Mouse (Mus musculus): ENCODE results near the gene Rpl37.

DNA sequence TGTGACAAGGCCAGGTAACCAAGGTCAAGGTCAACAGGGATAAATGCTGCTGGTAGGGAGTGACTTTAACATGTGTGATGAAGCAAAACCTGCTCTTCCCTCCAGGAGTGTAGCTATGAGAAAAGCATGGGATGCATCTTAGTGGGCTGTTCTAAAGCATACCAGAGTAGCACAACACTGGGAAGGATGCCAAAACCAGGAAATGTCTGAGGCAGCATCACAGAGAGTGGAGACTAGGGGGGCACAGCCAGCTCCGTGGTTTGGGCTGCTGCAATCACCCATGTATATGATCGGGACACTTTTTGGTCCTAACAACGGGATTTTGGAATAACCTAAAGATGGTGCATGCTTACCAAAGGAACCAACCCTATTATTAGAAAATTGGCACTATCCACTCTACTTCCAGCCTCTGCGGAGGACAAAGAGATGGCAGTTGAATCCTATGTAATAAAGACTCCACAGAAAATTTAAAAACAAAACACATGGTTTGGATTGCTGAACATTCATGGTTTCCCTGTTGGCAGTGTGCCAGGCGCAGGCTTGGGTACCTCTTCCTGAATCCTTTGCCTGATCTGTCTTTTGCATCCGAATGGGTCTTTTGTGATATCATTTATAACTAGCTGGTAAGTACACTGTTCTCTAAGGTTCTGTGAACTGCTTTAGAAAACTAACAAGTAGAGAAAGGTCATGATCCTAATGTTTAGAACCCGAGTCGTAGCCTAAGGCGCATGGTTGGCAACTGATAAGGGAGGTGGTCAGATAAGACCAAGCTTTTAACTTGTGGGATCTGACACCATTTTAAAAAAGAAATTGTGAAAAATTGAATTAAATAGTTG is 21.8 kb downstream of the Rpl37 start:
- TF ChIP-seq CTCF (IDR thresholded peaks at IDR 0.05; ENCODE audit: low read depth) (no peak), EP300 (IDR thresholded peaks at IDR 0.05; ENCODE audit: low read depth) (peak; percentile 91)
